Mouse (Mus musculus) intestine, embryonic 14.5 days (tissue): ENCODE results near the gene Psmd13. TPM values are rescaled to one million over a fixed set of nuclear protein-coding genes. Genes with fewer than 3 reads are reported as not detected.

ENCODE experiments used
- ATAC-seq: fragments of 200-750 bp; cut with Nextera tagmentation; replicated peaks from 2 replicates; pipeline ENCODE4 v1.8.0; 2017; ENCODE audit warnings: low read depth, moderate number of reproducible peaks, moderate TSS enrichment, moderate library complexity; ENCODE audit not compliant: low FRiP score, low TSS enrichment
- DNase-seq: peaks from one replicate; pipeline ENCODE4 v3.0.0-alpha.2; 2018; ENCODE audit warnings: low spot score
- H3K27ac ChIP-seq: fragments of 300-500 bp; sonication (generic); 2 replicates; pipeline ENCODE4 v1.5.1; 2014; ENCODE audit warnings: low read depth, mild to moderate bottlenecking, control low read depth
- H3K27me3 ChIP-seq: fragments of 300-500 bp; sonication (generic); replicated peaks from 2 replicates; pipeline ENCODE4 v1.6.1; 2014; ENCODE audit warnings: low read length, control low read depth; ENCODE audit not compliant: control insufficient read depth, insufficient read depth
- H3K36me3 ChIP-seq: fragments of 300-500 bp; sonication (generic); 2 replicates; pipeline ENCODE4 v1.6.1; 2014; ENCODE audit warnings: low read length, control low read depth; ENCODE audit not compliant: control insufficient read depth, insufficient read depth
- H3K4me1 ChIP-seq: fragments of 300-500 bp; sonication (generic); replicated peaks from 2 replicates; pipeline ENCODE4 v1.6.1; 2014; ENCODE audit warnings: low read length, control low read depth, mixed read lengths; ENCODE audit not compliant: control insufficient read depth, insufficient read depth
- H3K4me2 ChIP-seq: fragments of 300-500 bp; sonication (generic); 2 replicates; pipeline ENCODE4 v1.6.1; 2014; ENCODE audit warnings: low read length
- H3K4me3 ChIP-seq: fragments of 300-500 bp; sonication (generic); 2 replicates; pipeline ENCODE4 v1.5.1; 2014; ENCODE audit warnings: low read depth, low read length, control low read depth, mixed read lengths
- H3K9ac ChIP-seq: fragments of 300-500 bp; sonication (generic); 2 replicates; pipeline ENCODE4 v1.6.1; 2014; ENCODE audit warnings: mild to moderate bottlenecking, low read length
- H3K9me3 ChIP-seq: fragments of 300-500 bp; sonication (generic); 2 replicates; pipeline ENCODE4 v1.6.1; 2016; ENCODE audit warnings: low read length, control low read depth; ENCODE audit not compliant: control insufficient read depth
- WGBS: fragments of 180-500 bp; shearing (Covaris S2); extraction: QIAGEN DNeasy Blood & Tissue Kit; methylation state at CpG from one replicate; pipeline ENCODE4 v1.1.7; 2014; 5-methylcytosine and 5-hydroxymethylcytosine counted together
- polyA plus RNA-seq: library from polyadenylated mRNA; unstranded; fragments of >200 nt; fragmentation: Nextera tagmentation; extraction: Ambion mirVana; gene quantifications from 2 replicates; pipeline ENCODE4 v1.2.1, GENCODE M21; 2014

The Psmd13 gene
- polyA plus RNA-seq, 1 experiment from 2014 or later = 151 TPM

DNA sequence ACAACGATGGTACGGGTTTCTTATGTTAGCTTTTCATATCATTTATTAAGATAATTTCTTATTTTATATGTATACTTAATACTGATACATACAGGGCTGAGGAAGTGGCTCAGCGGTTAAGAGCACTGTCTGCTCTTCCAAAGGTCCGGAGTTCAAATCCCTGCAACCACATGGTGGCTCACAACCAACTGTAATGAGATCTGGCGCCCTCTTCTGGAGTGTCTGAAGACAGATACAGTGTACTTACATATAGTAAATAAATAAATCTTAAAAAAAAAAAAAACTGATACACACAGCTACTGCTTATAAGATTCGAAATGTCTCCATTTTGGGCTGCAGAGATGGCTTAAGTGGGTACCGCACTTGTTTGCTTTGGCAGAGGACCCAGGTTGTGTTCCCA, 25.9 kb downstream of the Psmd13 start:
- Histone ChIP-seq H3K27me3 (no peaks in the 10 kb centered on the region), H3K27ac (no peak overlapping the region), H3K36me3 (no peaks in the 10 kb centered on the region), H3K9me3 (no peaks in the 10 kb centered on the region), H3K4me1 (no peaks in the 10 kb centered on the region), H3K9ac (no peak overlapping the region), H3K4me3 (no peak overlapping the region), H3K4me2 (no peak overlapping the region)
- ATAC-seq = no peak
- 83% methylated on average over 7 of the region's 7 CpGs for WGBS
- no peak for DNase-seq

DNA sequence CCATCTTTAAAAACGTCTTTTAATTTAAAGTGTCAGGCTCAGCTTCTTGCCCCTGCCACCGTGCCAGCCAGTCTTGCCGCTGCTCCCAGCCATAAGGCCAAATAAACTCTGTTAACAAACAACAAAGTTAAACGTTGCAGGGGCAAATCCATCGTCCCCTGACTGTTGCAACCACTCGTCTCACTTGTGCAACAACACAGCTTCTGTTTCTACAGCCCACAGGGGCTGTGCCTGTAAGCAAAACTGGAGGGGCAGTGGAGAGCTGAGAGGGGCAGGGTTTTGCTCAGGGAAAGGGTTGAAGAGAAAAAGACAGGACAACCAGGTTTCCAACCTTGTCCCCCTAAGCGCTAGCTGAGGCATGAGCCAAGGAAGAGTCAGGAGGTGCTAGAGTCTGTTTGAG, 26.4 kb downstream of the Psmd13 start:
- whole genome bisulfite sequencing = 47% methylated on average over 7 of the region's 7 CpGs
- H3K9me3 ChIP-seq = no peaks in the 10 kb centered on the region
- H3K27ac ChIP-seq = no peak overlapping the region
- peak overlapping the region; percentile 58 for H3K4me2 ChIP-seq
- H3K36me3 ChIP-seq = no peaks in the 10 kb centered on the region
- no peak overlapping the region; the same call in 1 of the 2 replicates for H3K4me3 ChIP-seq
- H3K27me3 ChIP-seq = no peaks in the 10 kb centered on the region
- ATAC-seq (no peak; the same call in 1 of the 2 replicates), DNase-seq (no peak)
- H3K9ac ChIP-seq = no peak overlapping the region
- no peaks in the 10 kb centered on the region for H3K4me1 ChIP-seq

DNA sequence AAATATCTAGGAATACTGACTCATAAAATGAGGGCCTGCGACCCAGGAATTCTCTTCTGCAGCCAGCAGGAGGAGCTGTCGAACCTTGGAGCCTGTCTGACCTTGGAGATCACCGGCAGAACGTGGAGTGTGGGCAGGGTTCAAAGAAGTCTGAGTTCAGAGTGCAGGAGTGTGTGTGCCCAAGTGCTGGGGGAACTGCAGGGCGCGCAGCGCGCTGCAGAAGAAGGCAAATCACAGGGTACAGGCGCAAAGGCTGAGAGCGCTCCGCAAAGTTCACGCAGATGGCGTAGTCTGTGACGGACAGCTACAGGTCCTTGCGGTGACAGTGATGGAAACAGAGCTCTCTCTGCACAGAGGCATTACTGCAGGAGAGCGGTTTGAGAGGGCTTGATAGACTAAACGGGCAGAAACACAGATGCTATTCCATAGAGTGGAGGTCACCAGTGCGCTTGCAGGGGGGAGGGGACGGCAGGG, 26.9 kb downstream of the Psmd13 start:
- WGBS = 1% methylated on average over 19 of the region's 19 CpGs
- peak; percentile 92 for DNase-seq
- Histone ChIP-seq H3K4me1 (no peaks in the 10 kb centered on the region), H3K4me3 (peak overlapping the region; percentile 27), H3K27me3 (no peaks in the 10 kb centered on the region), H3K36me3 (no peaks in the 10 kb centered on the region), H3K27ac (no peak overlapping the region), H3K9me3 (no peaks in the 10 kb centered on the region), H3K9ac (no peak overlapping the region), H3K4me2 (peak overlapping the region; percentile 58)
- peak; percentile 72 for ATAC-seq

DNA sequence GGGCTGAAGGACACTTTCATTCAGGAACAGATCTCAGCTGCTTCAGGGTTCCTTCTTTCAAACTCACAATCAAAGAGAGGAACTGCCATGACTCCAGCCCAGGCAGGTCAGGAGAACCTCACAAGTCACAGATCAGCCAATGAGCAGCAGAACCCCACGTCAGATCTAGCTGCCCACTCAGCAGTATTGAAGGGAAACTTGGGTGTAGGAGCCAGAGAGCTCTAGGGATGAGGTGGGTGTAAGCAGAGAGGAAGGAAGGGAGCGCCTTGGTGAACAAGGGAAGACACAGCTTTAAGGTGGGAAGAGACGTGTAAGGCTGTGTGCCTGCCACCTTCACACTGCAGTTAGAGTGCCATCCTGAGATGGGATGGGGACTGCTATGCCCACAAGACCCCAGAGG, 30.5 kb downstream of the Psmd13 start:
- H3K9me3 ChIP-seq = no peaks in the 10 kb centered on the region
- no peaks in the 10 kb centered on the region for H3K36me3 ChIP-seq
- no peaks in the 10 kb centered on the region for H3K27me3 ChIP-seq
- H3K4me1 ChIP-seq = no peaks in the 10 kb centered on the region
- peak overlapping the region; percentile 10; the same call in 1 of the 2 replicates for H3K27ac ChIP-seq
- 58% methylated on average over 3 of the region's 3 CpGs for WGBS
- ATAC-seq (no peak), DNase-seq (no peak)
- H3K4me2 ChIP-seq = no peak overlapping the region
- no peak overlapping the region for H3K4me3 ChIP-seq
- H3K9ac ChIP-seq = no peak overlapping the region

DNA sequence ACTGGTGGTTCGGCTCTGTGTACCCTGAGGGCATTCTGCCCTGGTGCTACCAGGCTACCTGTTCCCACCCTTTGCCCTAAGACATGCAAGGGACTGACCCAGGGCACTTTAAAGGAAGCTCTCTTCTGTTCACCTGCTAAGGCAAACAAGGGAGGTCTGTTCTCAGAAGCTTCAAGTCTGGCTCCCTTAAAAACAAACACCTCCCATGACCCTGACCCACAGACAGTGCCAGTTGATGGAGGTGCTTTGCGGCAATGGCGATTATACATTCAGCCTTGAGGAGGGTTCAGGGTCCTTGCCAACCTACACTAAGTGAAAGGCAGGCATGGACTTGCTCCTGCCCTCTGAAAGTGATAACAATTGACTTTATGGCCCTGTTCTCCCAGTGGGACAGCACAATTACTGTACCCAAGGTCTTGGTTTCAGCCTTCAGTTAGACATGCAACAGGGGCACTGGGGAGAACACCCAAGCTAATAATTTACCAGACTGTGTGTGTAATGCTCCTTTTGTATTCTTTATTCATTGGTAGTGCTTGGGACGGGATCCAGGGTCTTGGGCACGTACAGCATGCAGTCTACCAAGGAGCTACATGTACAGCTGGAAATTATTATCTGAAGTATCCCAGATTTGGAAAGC, 31.2 kb downstream of the Psmd13 start:
- Histone ChIP-seq H3K27ac (peak overlapping the region; percentile 69), H3K9ac (no peak overlapping the region), H3K36me3 (no peaks in the 10 kb centered on the region), H3K4me3 (no peak overlapping the region), H3K27me3 (no peaks in the 10 kb centered on the region), H3K9me3 (no peaks in the 10 kb centered on the region), H3K4me2 (no peak overlapping the region), H3K4me1 (no peaks in the 10 kb centered on the region)
- 61% methylated on average over 5 of the region's 5 CpGs for WGBS
- DNase-seq = peak; percentile 70
- ATAC-seq = peak; percentile 82

DNA sequence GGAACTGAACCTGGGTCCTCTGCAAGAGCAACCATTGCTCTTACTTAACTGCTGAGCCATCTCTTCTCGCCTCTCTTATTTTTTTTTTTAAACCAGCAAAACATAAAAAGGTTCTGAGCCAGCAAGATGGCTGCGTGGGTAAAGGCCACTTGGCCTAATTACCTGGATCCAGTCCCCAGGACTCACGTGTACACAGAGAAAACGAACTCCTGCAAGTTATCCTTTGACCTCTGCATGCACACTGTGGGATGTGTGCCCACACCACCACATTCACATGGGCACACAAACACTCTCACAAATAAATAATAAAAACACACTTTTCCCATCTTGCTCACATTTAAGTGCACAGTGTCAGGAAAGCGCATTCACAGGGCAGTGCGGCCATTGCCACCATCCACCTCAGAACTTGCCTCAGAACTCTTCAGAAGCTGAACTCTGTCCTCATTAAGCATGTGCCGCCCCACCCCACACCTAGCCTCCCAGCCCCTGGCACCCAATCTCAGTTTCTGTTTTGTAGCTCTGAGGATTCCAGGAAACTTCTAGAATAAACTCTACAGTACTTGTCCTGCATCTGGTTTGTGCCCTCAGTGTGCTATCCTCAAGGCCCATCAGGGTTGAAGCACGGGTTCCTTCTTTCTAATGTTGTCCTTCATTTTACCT, 32.4 kb downstream of the Psmd13 start:
- Histone ChIP-seq H3K4me2 (no peak overlapping the region), H3K9ac (no peak overlapping the region), H3K27me3 (no peaks in the 10 kb centered on the region), H3K4me1 (no peaks in the 10 kb centered on the region), H3K4me3 (no peak overlapping the region), H3K36me3 (no peaks in the 10 kb centered on the region), H3K27ac (0 out of 2 replicates have a peak overlapping the region, but pooled peaks have one; percentile 69), H3K9me3 (no peaks in the 10 kb centered on the region)
- DNase-seq (no peak), ATAC-seq (no peak)
- 76% methylated on average over 8 of the region's 8 CpGs for WGBS

DNA sequence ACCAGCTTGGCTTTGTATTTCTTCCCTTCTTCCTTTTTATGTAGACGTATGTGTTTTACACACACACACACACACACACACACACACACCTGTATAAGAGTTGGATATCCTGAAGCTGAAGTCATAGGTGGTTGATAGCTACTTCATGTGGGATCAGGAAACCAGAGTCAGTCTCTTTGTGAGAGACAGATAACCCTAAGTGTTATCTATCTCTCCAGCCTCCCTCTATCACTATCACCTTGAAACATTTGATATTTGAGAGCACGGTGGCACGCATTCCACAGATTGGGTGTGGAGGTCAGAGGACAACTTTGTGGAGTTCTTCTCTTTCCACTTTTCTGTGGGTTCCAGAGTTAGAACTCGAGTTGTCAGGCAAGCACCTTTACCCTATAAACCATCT, 38.1 kb downstream of the Psmd13 start:
- Histone ChIP-seq H3K4me2 (no peak overlapping the region), H3K9ac (no peak overlapping the region), H3K27ac (no peak overlapping the region)

DNA sequence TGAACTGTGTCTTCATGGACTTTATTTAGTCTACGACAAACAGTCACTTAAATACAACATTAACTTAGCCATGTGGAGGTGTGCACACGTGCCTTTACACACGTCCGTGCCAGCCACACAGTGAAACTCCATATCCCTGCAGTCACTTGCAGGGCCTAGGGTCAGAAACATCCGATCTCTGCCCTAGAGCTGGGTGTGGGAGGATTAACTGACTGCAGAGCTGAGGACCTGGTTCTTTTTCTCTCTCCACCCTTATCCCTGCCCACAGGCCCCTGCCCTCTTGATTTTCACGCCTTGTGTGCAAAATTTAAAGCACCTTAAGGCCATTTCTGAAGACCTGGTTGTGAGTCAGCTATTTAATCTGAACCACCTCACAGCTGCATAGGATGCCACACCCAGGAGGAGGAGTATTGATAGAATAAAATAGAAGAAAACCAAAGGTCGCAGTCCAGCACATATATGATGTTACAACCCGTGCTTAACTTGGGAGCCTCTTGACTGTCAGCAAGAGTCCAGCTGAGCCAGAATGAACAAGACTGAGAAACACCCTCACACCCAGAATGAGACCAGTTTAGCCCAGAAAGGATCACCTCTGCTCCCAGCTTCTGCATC, 38.8 kb downstream of the Psmd13 start, which contains the start of gene Nlrp6:
Gene Nlrp6 (plus strand): TSS at position 485 of the 612 bp plus-strand sequence.
- Histone ChIP-seq H3K27ac (no peak within 1 kb of the TSS), H3K4me1 (peaks cover 3% of the 10 kb centered on the region), H3K36me3 (no peaks in the 10 kb centered on the region), H3K9me3 (no peaks in the 10 kb centered on the region), H3K4me3 (no peak within 1 kb of the TSS), H3K9ac (no peak within 1 kb of the TSS), H3K4me2 (peak within 1 kb of the TSS; percentile 59; the same call in 1 of the 2 replicates), H3K27me3 (peaks cover 51% of the 10 kb centered on the region)
- DNase-seq (no peak), ATAC-seq (no peak)
- WGBS = 64% methylated on average over 8 of the region's 8 CpGs

More for the DNA sequence above, 38.1 kb downstream of the Psmd13 start:
- DNase-seq = no peak
- Histone ChIP-seq H3K27me3 (peaks cover 51% of the 10 kb centered on the region), H3K9me3 (no peaks in the 10 kb centered on the region), H3K36me3 (no peaks in the 10 kb centered on the region), H3K4me3 (no peak overlapping the region), H3K4me1 (peaks cover 3% of the 10 kb centered on the region)
- no peak for ATAC-seq
- 69% methylated on average over 4 of the region's 4 CpGs for WGBS
